Mouse (Mus musculus) urinary bladder, postnatal 14 days (tissue): Measurements from ENCODE around the gene Polr3c.
A peak's percentile ranks its signal among the peaks of the same experiment; 100 is the strongest.
"Not testable (repeated sequence)": the region's sequence is repeated elsewhere in the genome, so short reads cannot be mapped to it uniquely, and the experiment has no call there.

Experiments used
- DNase-seq: peaks from one replicate; pipeline ENCODE4 v3.0.0; 2021; ENCODE audit warnings: low spot score

Gene Polr3c

DNA sequence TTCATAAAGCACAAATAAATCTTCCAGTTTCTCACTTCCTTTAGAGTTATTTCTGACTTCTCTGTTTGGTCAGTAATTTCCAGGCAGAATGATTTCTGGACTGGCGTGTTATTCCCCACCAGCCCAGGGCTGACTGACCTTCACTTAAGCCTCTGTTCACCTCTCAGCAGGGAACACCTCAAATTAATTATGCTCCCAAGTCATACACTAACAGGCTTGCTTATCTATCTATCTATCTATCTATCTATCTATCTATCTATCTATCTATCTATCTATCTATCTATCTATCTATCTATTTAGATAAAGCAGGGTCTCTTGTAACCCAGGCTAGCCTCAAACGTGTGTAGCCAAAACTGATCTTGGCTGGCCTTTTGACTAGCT lies 18.8 kb downstream of the Polr3c start:
- no peak for DNase-seq

DNA sequence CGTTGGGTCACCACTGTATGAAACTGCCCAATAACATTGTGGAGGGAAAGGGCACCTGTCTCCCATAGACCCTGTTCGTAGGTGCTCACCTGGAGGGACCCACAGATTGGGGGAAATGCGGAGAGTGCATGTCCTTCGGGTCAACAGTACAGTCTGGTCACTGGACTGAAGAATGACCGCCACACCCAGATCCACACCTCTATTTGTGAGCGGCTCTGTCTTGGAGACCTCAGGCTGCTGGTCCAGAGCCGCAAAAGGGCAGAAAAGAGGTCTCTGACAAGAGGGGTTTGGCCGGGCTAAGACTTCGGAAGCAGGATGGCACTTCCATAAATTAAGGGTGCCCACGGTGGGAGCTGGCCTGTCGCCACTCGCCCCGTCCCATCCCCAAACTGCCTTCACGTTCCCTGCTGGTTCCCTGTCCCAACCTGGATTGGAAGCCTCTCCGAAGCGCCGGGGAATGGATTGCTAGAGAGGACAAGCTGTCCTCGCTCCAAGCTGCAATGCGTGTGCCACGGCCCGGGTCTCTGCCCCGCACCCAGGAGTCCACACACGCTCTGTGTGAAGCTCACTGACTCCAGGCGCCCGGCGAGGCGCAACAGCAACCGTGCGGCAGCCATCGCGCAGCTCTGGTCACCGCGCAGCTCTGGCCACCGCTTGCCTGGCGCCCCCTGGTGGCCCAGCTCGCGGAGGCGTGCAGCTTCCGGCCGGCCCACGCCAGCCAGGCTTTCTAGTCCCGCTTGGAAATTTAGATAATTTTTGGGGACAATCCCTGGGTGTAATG lies 19.3 kb downstream of the Polr3c start, which contains the start of gene Nudt17:
Nudt17 (minus strand) TSS at position 660 of the 781 bp plus-strand sequence.
- DNase-seq = peak; percentile 84

- no peak for DNase-seq
Observed at GRCm38 (mm10) chr3:96706984-96707383, 20.4 kb downstream of the Polr3c start.

DNA sequence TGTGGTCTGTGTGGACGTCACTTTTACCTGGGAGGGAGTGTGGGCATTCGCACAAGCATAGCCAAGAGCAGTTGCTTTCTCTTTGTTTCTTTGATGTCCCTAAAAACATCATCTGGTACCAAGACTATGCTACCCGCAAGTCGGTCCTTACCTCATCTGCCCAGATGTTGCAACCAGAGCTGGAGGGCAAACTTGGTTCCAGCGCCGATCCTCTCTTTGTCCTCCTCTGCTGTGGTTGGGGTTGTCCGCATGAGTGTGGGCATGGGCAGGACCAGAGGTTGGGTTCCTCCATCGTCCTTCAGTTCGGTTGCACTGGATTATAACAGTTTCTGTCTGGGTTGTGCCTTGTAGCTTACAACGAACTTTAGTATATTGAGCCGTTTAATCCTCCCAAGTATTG lies 21.2 kb downstream of the Polr3c start:
- DNase-seq = no peak

DNA sequence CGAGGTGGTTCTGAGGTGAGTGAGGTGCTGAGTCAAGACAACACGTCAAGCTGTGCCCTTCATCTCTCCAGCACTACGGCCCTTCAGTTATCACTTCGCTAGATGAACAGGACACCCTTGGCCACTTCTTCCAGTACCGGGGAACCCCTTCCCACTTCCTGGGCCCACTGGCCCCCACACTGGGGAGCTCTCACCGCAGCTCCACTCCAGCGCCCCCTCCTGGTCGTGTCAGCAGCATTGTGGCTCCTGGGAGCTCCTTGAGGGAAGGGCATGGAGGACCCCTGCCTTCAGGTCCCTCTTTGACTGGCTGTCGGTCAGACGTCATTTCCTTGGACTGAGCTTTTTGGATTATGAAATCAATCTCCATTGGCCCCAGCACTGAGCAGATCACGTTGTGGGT lies 22.6 kb downstream of the Polr3c start:
- no peak for DNase-seq

GRCm38 (mm10) chr3:96701003-96701402 lies 26.4 kb downstream of the Polr3c start:
- no peak for DNase-seq

GRCm38 (mm10) chr3:96700376-96700775 lies 27.1 kb downstream of the Polr3c start:
- DNase-seq = no peak

- DNase-seq = no peak
Observed at GRCm38 (mm10) chr3:96698993-96699690, 28.3 kb downstream of the Polr3c start.

GRCm38 (mm10) chr3:96696766-96697732 lies 30.4 kb downstream of the Polr3c start:
- DNase-seq = peak; percentile 93

GRCm38 (mm10) chr3:96696198-96696765 lies 31.1 kb downstream of the Polr3c start, which contains the start of gene Pias3:
TSS of gene Pias3 (plus strand) at chr3:96696384.
- DNase-seq = peak; percentile 91

- no peak for DNase-seq
Observed at GRCm38 (mm10) chr3:96693579-96693978, 33.8 kb downstream of the Polr3c start.

DNA sequence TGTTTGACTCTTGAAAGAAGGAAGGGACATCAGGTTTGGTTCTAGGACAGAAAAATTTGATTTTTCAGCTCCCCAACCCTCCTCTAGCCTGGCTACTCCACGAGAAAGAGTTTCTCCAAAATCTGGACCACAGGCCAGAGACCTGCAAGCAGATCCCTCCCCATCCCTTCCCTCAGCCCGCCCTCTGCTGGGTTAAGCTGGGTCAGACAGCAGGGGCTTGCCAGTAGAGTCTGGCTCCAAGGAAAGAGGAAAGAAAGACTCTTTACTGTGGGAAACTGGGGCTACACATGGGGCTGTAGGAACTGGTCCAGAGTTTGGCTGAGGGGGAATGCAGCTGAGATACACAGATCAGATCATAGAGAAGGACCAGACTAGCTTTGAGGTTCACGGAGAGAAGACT lies 34.9 kb downstream of the Polr3c start:
- peak; percentile 54 for DNase-seq

GRCm38 (mm10) chr3:96690298-96690697 lies 37.1 kb downstream of the Polr3c start:
- no peak for DNase-seq

DNA sequence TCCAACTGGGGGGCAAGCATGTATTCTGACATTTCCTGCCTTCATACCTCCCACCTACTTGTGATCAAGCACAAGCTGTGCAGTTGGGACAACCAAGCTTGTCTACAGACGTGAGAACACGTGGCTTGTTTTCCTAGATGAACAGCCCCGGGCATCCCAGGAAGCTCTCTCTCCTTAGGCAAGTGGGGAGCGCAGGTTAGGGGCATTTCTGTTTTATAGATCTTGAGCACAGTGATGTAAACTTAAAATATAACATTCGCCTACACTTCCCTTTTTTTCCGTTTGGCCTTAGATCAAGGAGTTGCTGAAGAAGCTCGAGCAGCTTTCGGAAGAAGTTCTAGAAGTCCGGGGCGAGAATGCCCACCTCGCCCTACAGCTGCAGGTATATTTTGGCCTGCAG lies 38.6 kb downstream of the Polr3c start:
- DNase-seq = no peak

GRCm38 (mm10) chr3:96686057-96686456 lies 41.4 kb downstream of the Polr3c start:
- DNase-seq = not testable (repeated sequence)

DNA sequence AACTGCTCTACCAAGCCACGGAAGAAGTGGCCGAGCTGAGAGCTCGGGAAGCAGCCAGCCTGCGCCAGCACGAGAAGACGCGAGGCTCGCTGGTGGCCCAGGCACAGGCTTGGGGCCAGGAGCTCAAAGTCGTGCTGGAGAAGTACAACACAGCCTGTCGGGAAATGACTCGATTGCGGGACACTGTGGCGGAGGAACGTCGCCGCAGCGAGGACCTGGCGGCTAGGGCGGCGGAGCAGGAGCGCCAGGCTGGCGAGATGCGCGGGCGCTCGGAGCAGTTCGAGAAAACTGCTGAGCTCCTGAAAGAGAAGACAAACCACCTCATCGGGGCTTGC lies 42.6 kb downstream of the Polr3c start:
- DNase-seq = no peak

GRCm38 (mm10) chr3:96684151-96684821 lies 43.1 kb downstream of the Polr3c start:
- DNase-seq = no peak

- no peak for DNase-seq
Observed at GRCm38 (mm10) chr3:96683496-96683895, 43.9 kb downstream of the Polr3c start.

- DNase-seq = no peak
Observed at GRCm38 (mm10) chr3:96680269-96680956, 47.0 kb downstream of the Polr3c start.

DNA sequence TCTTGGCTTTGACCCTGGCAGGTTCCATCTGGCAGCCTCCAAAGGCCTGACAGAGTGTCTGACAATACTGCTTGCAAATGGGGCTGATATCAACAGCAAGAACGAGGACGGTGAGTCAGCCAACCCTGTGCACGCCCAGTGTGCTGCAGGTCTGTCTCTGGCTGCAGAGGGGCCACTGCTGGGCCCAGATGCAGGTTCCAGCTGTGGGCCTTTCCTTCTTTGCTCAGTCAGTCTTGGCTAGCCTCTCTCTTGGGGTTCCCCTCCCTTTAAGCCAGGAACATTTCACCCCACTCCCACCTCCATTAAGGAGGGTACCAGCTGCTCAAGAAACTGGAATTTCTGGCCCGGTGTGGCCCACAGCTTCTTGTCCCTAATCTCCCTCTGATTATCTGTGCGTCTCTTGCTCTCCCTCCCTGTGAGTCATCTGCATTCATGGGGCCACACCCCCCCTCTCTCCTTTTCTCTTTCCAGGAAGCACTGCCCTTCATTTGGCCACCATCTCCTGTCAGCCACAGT lies 48.2 kb downstream of the Polr3c start:
- peak; percentile 70 for DNase-seq

- DNase-seq = no peak
Observed at GRCm38 (mm10) chr3:96678456-96678855, 49.0 kb downstream of the Polr3c start.
